In the genomic region with DNA sequence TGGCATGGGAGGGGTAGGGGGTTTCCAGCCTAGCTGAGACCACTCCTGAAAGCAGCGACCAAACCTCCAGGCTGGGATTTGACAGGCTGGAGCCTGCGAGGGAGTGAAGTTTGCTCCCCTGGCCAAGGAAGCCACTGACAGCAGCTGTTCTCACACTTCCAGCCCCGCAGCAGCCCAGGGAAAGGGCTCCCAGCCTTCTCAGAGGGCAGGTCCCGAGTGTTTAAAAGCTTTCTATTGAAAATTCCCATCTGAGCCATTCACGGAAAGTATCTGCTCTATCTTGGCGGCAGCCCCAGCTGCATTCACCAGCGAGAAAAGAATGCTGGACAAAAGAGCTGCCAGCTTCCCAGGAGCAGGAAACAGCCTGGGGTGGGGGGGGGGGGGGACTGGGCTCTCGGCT, we compare ENCODE assay signal across 9 mouse cellular contexts. TPM values are rescaled to one million over a fixed set of nuclear protein-coding genes. Genes with fewer than 3 reads are reported as not detected.
DNase-seq lines count a peak whose midpoint lies in the region; ATAC-seq and TF ChIP-seq lines count a peak whose summit lies in the region.
"Had no signal": no experiment of that assay in that cellular context is flagged by ENCODE, and none has a peak within 500 bp of the region (broad histone marks: within the 10 kb centered on the region; RNA-seq: fewer than 3 reads in every experiment).

No protein-coding gene starts in this region.

- peak; percentile 97 for DNase-seq in heart, adult 11 months
- no peak for DNase-seq in heart, adult 8-10 months (ENCODE audit: low spot score)
- peak; percentile 64 for DNase-seq in embryo, embryonic 11 days
- DNase-seq in heart, postnatal 10 days: peak; percentile 55 to 60
- DNase-seq in midbrain, embryonic 11.5 days (ENCODE audit: low spot score, missing footprints): peak; percentile 96
- no peak for DNase-seq in liver, postnatal 0 days
- DNase-seq in layer of hippocampus, postnatal 25 days (ENCODE audit: extremely low spot score in 1 of 2, low spot score in 1 of 2): no peak
- DNase-seq in kidney, postnatal 36 days: no peak

- TF ChIP-seq EP300 in liver, postnatal 0 days (IDR thresholded peaks at IDR 0.05; ENCODE audit: low read depth): no peak

- peak overlapping the region; percentile 98 for H3K27ac ChIP-seq in midbrain, embryonic 11.5 days (ENCODE audit: low read depth, low read length)
- H3K27ac ChIP-seq in liver, postnatal 0 days (ENCODE audit: low read depth): no peak overlapping the region

- no peak overlapping the region for H3K4me2 ChIP-seq in midbrain, embryonic 11.5 days
- H3K4me2 ChIP-seq in liver, postnatal 0 days (ENCODE audit: low read depth, low read length): no peak overlapping the region

- TF ChIP-seq CTCF in liver, postnatal 0 days (IDR thresholded peaks at IDR 0.05; ENCODE audit: low read depth): no peak

- H3K9ac ChIP-seq in midbrain, embryonic 11.5 days (ENCODE audit: low read length): peak overlapping the region; percentile 34; the same call in 1 of the 2 replicates
- H3K9ac ChIP-seq in liver, postnatal 0 days (replicated peaks): no peak overlapping the region

- ATAC-seq in midbrain, embryonic 11.5 days (ENCODE audit: low FRiP score): peak; percentile 30
- no peak for ATAC-seq in liver, postnatal 0 days

- peaks cover 57% of the 10 kb centered on the region for H3K4me1 ChIP-seq in midbrain, embryonic 11.5 days (ENCODE audit: control insufficient read depth, insufficient read depth, low read length)
- H3K4me1 ChIP-seq in liver, postnatal 0 days (ENCODE audit: insufficient read depth): no peaks in the 10 kb centered on the region

- no peaks in the 10 kb centered on the region for H3K36me3 ChIP-seq in midbrain, embryonic 11.5 days (ENCODE audit: control insufficient read depth, insufficient read depth, low read length)
- H3K36me3 ChIP-seq in liver, postnatal 0 days (replicated peaks; ENCODE audit: insufficient read depth, low read length): no peaks in the 10 kb centered on the region

- no peak overlapping the region for H3K4me3 ChIP-seq in midbrain, embryonic 11.5 days (ENCODE audit: low read depth, low read length)
- no peak overlapping the region for H3K4me3 ChIP-seq in liver, postnatal 0 days (ENCODE audit: low read depth, low read length)

- H3K9me3 ChIP-seq in midbrain, embryonic 11.5 days (ENCODE audit: control insufficient read depth, low read length): no peaks in the 10 kb centered on the region
- no peaks in the 10 kb centered on the region for H3K9me3 ChIP-seq in liver, postnatal 0 days (ENCODE audit: low read length)

- H3K27me3 ChIP-seq in midbrain, embryonic 11.5 days (ENCODE audit: control insufficient read depth, insufficient read depth, low read length): no peaks in the 10 kb centered on the region
- H3K27me3 ChIP-seq in liver, postnatal 0 days (ENCODE audit: insufficient read depth, low read length): no peaks in the 10 kb centered on the region

- WGBS in midbrain, embryonic 11.5 days: 3% methylated on average over 8 of the region's 8 CpGs
- 38% methylated on average over 8 of the region's 8 CpGs for WGBS in liver, postnatal 0 days (ENCODE audit: insufficient replicate concordance)

- intact Hi-C loops in heart, postnatal 10 days (cut with DNase I): no loop called here

RNA-seq across cellular contexts. Expression of a gene that starts 25.2 kb away (rescaled TPM):
- total RNA-seq in heart, adult 8-10 months (2022): 10 to 100 TPM; 18.1 to 21.4 (median 19.6) TPM
- 10 to 100 TPM; 30.4 to 36.7 TPM for total RNA-seq in heart, postnatal 10 days (2021)
- polyA plus RNA-seq in midbrain, embryonic 11.5 days (2014; fragmentation: Nextera tagmentation; extraction: Ambion mirVana): 34.7 and 36.3 TPM in 2 replicates
- 37.1 and 39.9 TPM in 2 replicates for polyA plus RNA-seq in liver, postnatal 0 days (2015; fragmentation: Nextera tagmentation; extraction: Ambion mirVana)
- 100 to 1,000 TPM; 125 to 131 TPM for total RNA-seq in layer of hippocampus, postnatal 25 days (2021)

RNA-seq across cellular contexts. Expression of a gene that starts 53.8 kb away (rescaled TPM):
- not detected for total RNA-seq in heart, adult 8-10 months (2022)
- not detected for total RNA-seq in heart, postnatal 10 days (2021)
- not detected in 2 replicates for polyA plus RNA-seq in midbrain, embryonic 11.5 days (2014; fragmentation: Nextera tagmentation; extraction: Ambion mirVana)
- polyA plus RNA-seq in liver, postnatal 0 days (2015; fragmentation: Nextera tagmentation; extraction: Ambion mirVana): not detected in 2 replicates
- not detected for total RNA-seq in layer of hippocampus, postnatal 25 days (2021)
- polyA plus RNA-seq: liver, adult 2 months had no signal

Comparison
In these comparisons a context has a peak if more than half of its experiments do, and no peak if none do; other contexts are left out.
1. DNase-seq: peak in heart, adult 11 months (single experiment), embryo, embryonic 11 days (single experiment), heart, postnatal 10 days (2 of 2) and midbrain, embryonic 11.5 days (single experiment); none in heart, adult 8-10 months (single experiment), liver, postnatal 0 days (single experiment), layer of hippocampus, postnatal 25 days (0 of 2) and kidney, postnatal 36 days (0 of 2).